Mouse (Mus musculus) spleen, adult 10 weeks (tissue): ENCODE results near the gene Tmem206. TPM values are rescaled to one million over a fixed set of nuclear protein-coding genes. Genes with fewer than 3 reads are reported as not detected.

Experiments used
- polyA plus RNA-seq: library from polyadenylated mRNA; stranded (reverse); fragments of 350-450 nt; fragmentation: Illumina TruSeq; extraction: RNeasy Lipid Tissue Mini Kit (QIAGEN cat#74804); gene quantifications from one replicate; pipeline ENCODE4 v1.2.3, GENCODE M21; 2015; ENCODE audit warnings: low replicate concordance; ENCODE audit not compliant: insufficient read depth

Gene Tmem206
- 21.7 TPM for polyA plus RNA-seq

GRCm38 (mm10) chr1:191325726-191326232 is at the start of gene Tmem206:
Gene Tmem206, plus strand, starts transcription at chr1:191325912.

DNA sequence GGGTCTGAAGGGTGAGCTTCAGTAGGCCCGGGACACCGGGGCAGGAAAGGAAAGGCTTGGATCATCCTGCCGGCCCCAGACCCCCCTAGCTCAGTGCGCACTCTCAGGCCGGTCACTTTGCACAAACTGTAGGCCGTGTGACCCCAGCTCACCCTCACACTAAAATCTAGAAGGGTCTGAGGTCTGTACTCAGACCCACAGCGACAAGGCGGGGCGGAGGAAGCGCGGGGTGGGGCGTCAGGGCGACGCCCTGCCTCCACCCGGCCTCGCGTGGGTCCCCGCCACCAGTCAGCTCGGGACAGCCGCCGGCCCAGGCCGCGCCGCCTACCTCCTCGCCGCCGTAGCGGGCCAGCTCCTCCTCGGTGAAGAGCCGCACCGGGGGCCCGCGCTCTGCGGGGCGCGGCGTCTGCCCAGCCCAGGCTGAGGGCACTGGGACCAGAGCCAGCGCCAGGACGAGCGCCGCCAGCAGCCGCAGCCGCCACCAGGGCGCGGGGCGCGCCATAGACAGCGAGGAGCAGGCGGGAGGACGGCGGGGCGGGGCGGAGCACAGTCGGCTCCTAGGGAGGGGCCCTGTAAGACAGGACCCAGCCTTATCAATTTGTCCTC is 8.0 kb upstream of the Tmem206 start, which contains the start of gene Nenf:
TSS of gene Nenf (minus strand) at position 604 of the 606 bp plus-strand sequence.

Other genes starting within 250 kb of the Tmem206 start
- 7.6 TPM for gene Batf3, start 228.1 kb upstream of the Tmem206 start, polyA plus RNA-seq
- not detected for gene Fam71a, start 161.1 kb upstream of the Tmem206 start, polyA plus RNA-seq
- gene Atf3, start 107.9 kb upstream of the Tmem206 start, polyA plus RNA-seq, result 4.9 TPM
- gene Nenf, start 7.7 kb upstream of the Tmem206 start, polyA plus RNA-seq, result 11.9 TPM
- 208 TPM for gene Ppp2r5a, start 77.4 kb downstream of the Tmem206 start, polyA plus RNA-seq
- gene Dtl, start 249.6 kb downstream of the Tmem206 start, polyA plus RNA-seq, result 8.5 TPM
- 47.1 TPM for gene Ints7, start 249.7 kb downstream of the Tmem206 start, polyA plus RNA-seq